Mouse (Mus musculus) limb, embryonic 12.5 days (tissue): ENCODE measurements at regions not wholly inside any gene's neighbourhood (a gene's known extent, or its start where the extent isn't known, plus 50 kb on each side); places are given as distances from the start of the nearest gene placed in this dataset. TPM values are rescaled to one million over a fixed set of nuclear protein-coding genes. Genes with fewer than 3 reads are reported as not detected.

Source experiments
- ATAC-seq: fragments of 200-750 bp; cut with Nextera tagmentation; 2 replicates; pipeline ENCODE4 v1.8.0; 2017; ENCODE audit warnings: low read depth, moderate TSS enrichment; ENCODE audit not compliant: insufficient number of reproducible peaks, insufficient read depth, low FRiP score, low TSS enrichment
- H3K27ac ChIP-seq: fragments of 300-500 bp; sonication (generic); 2 replicates; pipeline ENCODE4 v1.5.1; 2016; ENCODE audit warnings: mild to moderate bottlenecking, moderate library complexity
- H3K27me3 ChIP-seq: fragments of 300-500 bp; sonication (generic); 2 replicates; pipeline ENCODE4 v1.6.1; 2016; ENCODE audit warnings: mild to moderate bottlenecking, moderate library complexity
- H3K36me3 ChIP-seq: fragments of 300-500 bp; sonication (generic); 2 replicates; pipeline ENCODE4 v1.6.1; 2016; ENCODE audit warnings: mild to moderate bottlenecking, moderate library complexity
- H3K4me1 ChIP-seq: fragments of 300-500 bp; sonication (generic); replicated peaks from 2 replicates; pipeline ENCODE4 v1.6.1; 2016
- H3K4me2 ChIP-seq: fragments of 300-500 bp; sonication (generic); 2 replicates; pipeline ENCODE4 v1.6.1; 2016; ENCODE audit warnings: mild to moderate bottlenecking, moderate library complexity
- H3K4me3 ChIP-seq: fragments of 300-500 bp; sonication (generic); replicated peaks from 2 replicates; pipeline ENCODE4 v1.5.1; 2016; ENCODE audit warnings: mild to moderate bottlenecking
- H3K9ac ChIP-seq: fragments of 300-500 bp; sonication (generic); replicated peaks from 2 replicates; pipeline ENCODE4 v1.6.1; 2016; ENCODE audit warnings: mild to moderate bottlenecking, moderate library complexity
- H3K9me3 ChIP-seq: fragments of 300-500 bp; sonication (generic); 2 replicates; pipeline ENCODE4 v1.6.1; 2016; ENCODE audit warnings: mild to moderate bottlenecking, moderate library complexity
- microRNA-seq: library from miRNA; unstranded; fragments of <30 nt; microRNA quantifications from one replicate; pipeline ENCODE4, GENCODE M21; 2017

GRCm38 (mm10) chr17:82080301-82080700 is 342.1 kb upstream of the Slc8a1 start:
- Histone ChIP-seq H3K36me3 (no peaks in the 10 kb centered on the region), H3K27ac (no peak overlapping the region), H3K9ac (no peak overlapping the region), H3K4me3 (no peak overlapping the region), H3K9me3 (no peaks in the 10 kb centered on the region), H3K4me2 (no peak overlapping the region), H3K27me3 (no peaks in the 10 kb centered on the region), H3K4me1 (no peaks in the 10 kb centered on the region)
- ATAC-seq, result no peak

Small RNAs in the stretch of these regions (microRNA-seq; reads per million reads assigned to microRNA genes)
- gene Gm23400 (not detected), gene Gm27359 (not detected)
